Mouse (Mus musculus) intestine, embryonic 16.5 days (tissue): ENCODE data around the gene Cep162. TPM values are rescaled to one million over a fixed set of nuclear protein-coding genes. Genes with fewer than 3 reads are reported as not detected.

Experiments used
- ATAC-seq: fragments of 200-750 bp; cut with Nextera tagmentation; 2 replicates; pipeline ENCODE4 v1.8.0; 2017; ENCODE audit warnings: moderate TSS enrichment, moderate library complexity
- H3K27ac ChIP-seq: fragments of 300-500 bp; sonication (generic); 2 replicates; pipeline ENCODE4 v1.5.1; 2014; ENCODE audit warnings: mild to moderate bottlenecking, low read length
- H3K27me3 ChIP-seq: fragments of 300-500 bp; sonication (generic); replicated peaks from 2 replicates; pipeline ENCODE4 v1.6.1; 2014; ENCODE audit warnings: low read length, control low read depth, mixed read lengths; ENCODE audit not compliant: control insufficient read depth, insufficient read depth
- H3K36me3 ChIP-seq: fragments of 300-500 bp; sonication (generic); 2 replicates; pipeline ENCODE4 v1.6.1; 2014; ENCODE audit warnings: low read length, control low read depth; ENCODE audit not compliant: control insufficient read depth, insufficient read depth
- H3K4me1 ChIP-seq: fragments of 300-500 bp; sonication (generic); 2 replicates; pipeline ENCODE4 v1.6.1; 2014; ENCODE audit warnings: low read length, control low read depth, mixed read lengths; ENCODE audit not compliant: control insufficient read depth, insufficient read depth
- H3K4me2 ChIP-seq: fragments of 300-500 bp; sonication (generic); 2 replicates; pipeline ENCODE4 v1.6.1; 2014; ENCODE audit warnings: low read depth, low read length, control low read depth
- H3K4me3 ChIP-seq: fragments of 300-500 bp; sonication (generic); 2 replicates; pipeline ENCODE4 v1.5.1; 2014; ENCODE audit warnings: mild to moderate bottlenecking, low read length
- H3K9ac ChIP-seq: fragments of 300-500 bp; sonication (generic); 2 replicates; pipeline ENCODE4 v1.6.1; 2014; ENCODE audit warnings: low read depth, low read length
- H3K9me3 ChIP-seq: fragments of 300-500 bp; sonication (generic); 2 replicates; pipeline ENCODE4 v1.6.1; 2016; ENCODE audit warnings: low read length, control low read depth; ENCODE audit not compliant: control insufficient read depth
- WGBS: fragments of 180-500 bp; shearing (Covaris S2); extraction: QIAGEN DNeasy Blood & Tissue Kit; methylation state at CpG from one replicate; pipeline ENCODE4 v1.1.7; 2014; 5-methylcytosine and 5-hydroxymethylcytosine counted together
- polyA plus RNA-seq: library from polyadenylated mRNA; unstranded; fragments of >200 nt; fragmentation: Nextera tagmentation; extraction: Ambion mirVana; gene quantifications from 2 replicates; pipeline ENCODE4 v1.2.1, GENCODE M21; 2015

The Cep162 gene
- polyA plus RNA-seq, 1 experiment from 2014 or later: 3.5 TPM

DNA sequence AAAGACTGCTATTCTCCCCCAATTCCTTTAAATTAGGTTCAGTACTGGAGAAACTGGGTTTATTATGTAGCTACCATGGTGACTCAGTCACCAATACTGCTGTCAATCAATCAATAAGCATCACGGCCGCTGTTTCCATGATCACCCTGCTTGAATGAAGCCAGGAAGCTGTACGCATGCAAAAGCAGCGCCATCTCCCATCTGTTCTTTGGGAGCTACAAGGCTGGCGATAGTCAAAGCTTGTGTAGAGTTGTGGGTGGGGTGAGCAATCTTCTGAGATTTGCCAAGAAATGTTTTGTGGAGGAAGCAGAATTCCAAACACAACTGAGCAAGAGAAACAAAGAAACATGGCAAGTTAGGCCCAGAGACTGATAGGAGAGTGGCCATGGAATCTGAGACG, 52.9 kb downstream of the Cep162 start:
- H3K4me1 ChIP-seq: no peaks in the 10 kb centered on the region
- no peaks in the 10 kb centered on the region for H3K9me3 ChIP-seq
- 0 out of 2 replicates have a peak, but pooled peaks cover 4% of the 10 kb centered on the region for H3K36me3 ChIP-seq
- no peak overlapping the region for H3K27ac ChIP-seq
- no peak overlapping the region for H3K4me2 ChIP-seq
- H3K27me3 ChIP-seq: no peaks in the 10 kb centered on the region
- 92% methylated on average over 6 of the region's 6 CpGs for WGBS
- no peak overlapping the region for H3K4me3 ChIP-seq
- no peak for ATAC-seq
- no peak overlapping the region for H3K9ac ChIP-seq

DNA sequence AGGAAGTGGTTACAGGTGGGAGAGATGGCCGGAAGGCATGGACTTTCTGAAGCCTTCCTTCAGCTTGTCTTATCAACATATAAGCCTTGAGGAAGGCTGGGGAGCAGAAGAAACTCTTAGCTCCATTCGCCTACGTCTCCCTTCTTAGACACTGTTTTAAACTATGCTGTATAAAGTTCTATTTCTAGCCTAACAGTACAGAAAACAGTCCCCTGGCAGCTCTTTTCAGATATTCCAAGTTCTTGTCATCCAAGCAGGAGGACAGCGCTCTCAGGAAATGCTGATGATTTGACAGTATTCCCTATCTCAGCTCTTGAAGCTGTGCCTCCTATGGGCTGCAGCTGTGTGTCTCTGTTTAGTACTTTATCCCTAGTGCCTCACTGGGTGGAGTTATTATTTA, 54.4 kb downstream of the Cep162 start:
- H3K36me3 ChIP-seq: no peaks in the 10 kb centered on the region
- WGBS: 90% methylated on average over 4 of the region's 4 CpGs

DNA sequence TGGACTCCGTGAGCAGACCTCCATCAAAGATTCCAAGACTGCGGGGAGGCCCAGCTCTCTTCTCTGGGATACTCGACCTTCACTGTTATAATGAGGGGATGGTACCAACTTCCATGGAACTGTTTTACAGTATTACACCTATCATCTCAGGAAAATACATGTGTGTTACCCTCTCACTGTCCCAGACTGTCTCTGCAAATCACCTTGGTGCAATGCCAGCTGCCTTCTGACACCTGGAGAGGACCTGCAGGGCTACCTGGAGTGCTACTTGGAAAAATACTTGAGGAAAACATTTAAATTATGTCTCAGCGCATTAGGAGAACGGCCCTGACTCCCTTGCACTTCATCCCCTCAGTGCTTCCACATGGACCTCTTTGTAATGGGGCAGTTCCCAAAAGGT, 54.9 kb downstream of the Cep162 start:
- no peaks in the 10 kb centered on the region for H3K27me3 ChIP-seq
- H3K9me3 ChIP-seq: no peaks in the 10 kb centered on the region
- WGBS: 90% methylated on average over 5 of the region's 5 CpGs
- no peaks in the 10 kb centered on the region for H3K4me1 ChIP-seq
- no peak overlapping the region for H3K4me2 ChIP-seq
- ATAC-seq: no peak
- H3K4me3 ChIP-seq: no peak overlapping the region
- no peak overlapping the region for H3K27ac ChIP-seq
- H3K36me3 ChIP-seq: no peaks in the 10 kb centered on the region
- no peak overlapping the region for H3K9ac ChIP-seq

More for the DNA sequence above, 54.4 kb downstream of the Cep162 start:
- Histone ChIP-seq H3K4me1 (no peaks in the 10 kb centered on the region), H3K9me3 (no peaks in the 10 kb centered on the region), H3K4me2 (no peak overlapping the region), H3K27ac (no peak overlapping the region), H3K9ac (no peak overlapping the region), H3K27me3 (no peaks in the 10 kb centered on the region), H3K4me3 (no peak overlapping the region)
- no peak for ATAC-seq

DNA sequence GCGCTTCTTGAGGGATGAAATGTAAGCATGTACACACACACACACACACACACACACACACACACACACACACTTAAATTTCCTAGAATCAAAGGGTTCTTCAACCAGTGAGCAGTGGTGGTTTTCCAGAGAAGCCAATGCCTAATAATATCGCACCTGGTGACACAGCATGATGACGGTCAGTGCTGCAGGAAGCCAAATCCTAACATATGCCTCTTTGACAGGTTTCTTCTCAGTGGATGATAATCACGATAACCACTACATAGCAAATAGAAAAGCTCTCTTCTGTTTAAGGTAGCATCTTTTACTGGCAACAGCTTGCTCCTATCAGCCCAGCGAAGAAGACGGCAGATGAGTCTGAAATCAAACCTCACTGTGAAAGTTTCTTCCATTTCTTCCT, 57.3 kb downstream of the Cep162 start:
- no peaks in the 10 kb centered on the region for H3K36me3 ChIP-seq
- no peak overlapping the region for H3K4me2 ChIP-seq
- 86% methylated on average over 6 of the region's 6 CpGs for WGBS
- H3K4me3 ChIP-seq: no peak overlapping the region
- H3K4me1 ChIP-seq: no peaks in the 10 kb centered on the region
- H3K9me3 ChIP-seq: no peaks in the 10 kb centered on the region
- no peak overlapping the region for H3K27ac ChIP-seq
- H3K9ac ChIP-seq: no peak overlapping the region
- no peak for ATAC-seq
- no peaks in the 10 kb centered on the region for H3K27me3 ChIP-seq

DNA sequence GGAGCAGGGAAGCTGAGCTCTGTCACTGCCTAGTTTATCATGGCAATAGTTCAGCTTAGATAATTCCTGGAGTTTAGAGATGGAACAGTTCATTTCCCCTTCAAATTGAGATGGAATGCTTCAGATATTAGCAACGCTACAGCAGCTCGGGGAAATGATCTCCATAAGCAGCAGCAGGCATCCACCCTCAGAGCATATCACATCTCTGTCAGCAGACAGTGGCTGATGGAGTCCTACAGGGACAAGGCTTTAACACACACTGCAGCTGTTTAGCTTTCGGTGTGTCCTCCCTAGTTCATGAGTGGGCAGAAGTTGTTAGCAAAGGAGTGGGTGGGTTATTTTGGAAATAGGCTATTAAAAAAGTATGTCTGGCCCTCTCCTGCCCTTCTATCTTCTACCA, 58.1 kb downstream of the Cep162 start:
- Histone ChIP-seq H3K4me3 (no peak overlapping the region), H3K36me3 (peaks cover 5% of the 10 kb centered on the region), H3K27me3 (no peaks in the 10 kb centered on the region), H3K9me3 (no peaks in the 10 kb centered on the region), H3K9ac (no peak overlapping the region), H3K4me1 (no peaks in the 10 kb centered on the region), H3K4me2 (no peak overlapping the region), H3K27ac (no peak overlapping the region)
- no peak for ATAC-seq
- WGBS: 92% methylated on average over 3 of the region's 3 CpGs

DNA sequence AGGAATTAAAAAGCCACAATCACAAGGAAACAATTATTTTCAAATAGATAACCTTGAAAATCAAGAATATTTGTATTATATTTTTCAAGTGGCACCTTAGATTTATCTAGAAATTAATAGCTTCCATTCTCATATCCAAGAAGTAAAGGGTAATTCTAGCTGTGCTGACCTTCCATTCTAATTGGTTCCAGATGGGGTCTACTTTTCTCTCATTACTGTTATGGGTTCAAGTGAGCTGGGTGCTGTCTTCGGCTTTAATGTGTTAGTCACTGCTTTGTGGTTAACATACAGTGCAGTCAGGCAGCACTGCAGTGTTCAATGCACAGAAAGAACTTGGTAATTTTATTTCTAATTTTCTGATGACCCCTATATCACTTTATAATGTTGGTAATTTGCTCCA, 61.6 kb downstream of the Cep162 start:
- Histone ChIP-seq H3K4me1 (no peaks in the 10 kb centered on the region), H3K27me3 (no peaks in the 10 kb centered on the region), H3K36me3 (peaks cover 15% of the 10 kb centered on the region), H3K9me3 (no peaks in the 10 kb centered on the region), H3K4me3 (no peak overlapping the region), H3K27ac (no peak overlapping the region), H3K9ac (no peak overlapping the region), H3K4me2 (no peak overlapping the region)
- ATAC-seq: no peak
- 85% methylated on average over 1 of the region's 1 CpGs for WGBS

DNA sequence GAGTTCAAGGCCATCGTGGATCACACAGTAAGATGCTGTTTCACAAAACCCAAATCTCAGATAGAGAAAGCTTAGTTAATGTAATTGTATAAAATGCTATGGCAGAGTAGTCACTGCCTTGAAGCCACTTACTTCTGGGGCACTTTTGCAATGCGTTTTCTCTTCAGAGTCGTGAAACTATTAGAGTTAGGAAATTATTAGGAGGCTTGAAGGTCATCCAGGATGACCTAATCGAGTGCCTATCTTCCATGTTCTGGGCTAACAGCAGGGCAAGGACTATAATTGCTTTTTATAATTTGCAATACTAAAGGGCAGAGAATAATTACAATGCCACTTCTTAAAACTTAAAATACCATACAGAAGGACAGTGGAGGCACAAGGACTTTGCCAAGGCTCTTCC, 68.0 kb downstream of the Cep162 start:
- Histone ChIP-seq H3K4me3 (no peak overlapping the region), H3K4me1 (no peaks in the 10 kb centered on the region), H3K27ac (no peak overlapping the region), H3K4me2 (no peak overlapping the region), H3K9me3 (no peaks in the 10 kb centered on the region), H3K9ac (no peak overlapping the region), H3K27me3 (no peaks in the 10 kb centered on the region), H3K36me3 (peaks cover 11% of the 10 kb centered on the region)
- 84% methylated on average over 4 of the region's 4 CpGs for WGBS
- no peak for ATAC-seq

DNA sequence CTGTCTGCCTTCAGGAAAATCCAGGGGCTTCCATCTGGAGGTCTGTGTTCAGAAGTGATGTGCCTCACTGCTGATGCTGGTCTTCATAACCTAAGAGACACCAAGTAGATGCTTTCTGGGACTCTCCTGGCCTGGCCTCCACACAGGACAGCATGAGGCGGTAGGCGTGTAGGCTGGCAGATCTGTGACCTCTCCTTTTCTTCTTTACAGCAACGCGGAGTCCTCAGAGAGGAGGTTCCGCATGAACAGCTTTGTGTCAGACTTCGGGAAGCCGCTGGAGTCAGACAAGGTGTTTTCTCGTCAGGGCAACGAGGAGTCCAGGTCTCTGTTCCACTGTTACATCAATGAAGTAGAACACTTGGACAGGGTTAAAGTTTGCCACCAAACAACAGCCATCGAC, 73.1 kb downstream of the Cep162 start:
- Histone ChIP-seq H3K4me2 (no peak overlapping the region), H3K27ac (no peak overlapping the region), H3K4me1 (no peaks in the 10 kb centered on the region), H3K4me3 (no peak overlapping the region), H3K9me3 (no peaks in the 10 kb centered on the region), H3K27me3 (no peaks in the 10 kb centered on the region), H3K36me3 (no peaks in the 10 kb centered on the region), H3K9ac (no peak overlapping the region)
- 87% methylated on average over 10 of the region's 10 CpGs for WGBS
- ATAC-seq: no peak

DNA sequence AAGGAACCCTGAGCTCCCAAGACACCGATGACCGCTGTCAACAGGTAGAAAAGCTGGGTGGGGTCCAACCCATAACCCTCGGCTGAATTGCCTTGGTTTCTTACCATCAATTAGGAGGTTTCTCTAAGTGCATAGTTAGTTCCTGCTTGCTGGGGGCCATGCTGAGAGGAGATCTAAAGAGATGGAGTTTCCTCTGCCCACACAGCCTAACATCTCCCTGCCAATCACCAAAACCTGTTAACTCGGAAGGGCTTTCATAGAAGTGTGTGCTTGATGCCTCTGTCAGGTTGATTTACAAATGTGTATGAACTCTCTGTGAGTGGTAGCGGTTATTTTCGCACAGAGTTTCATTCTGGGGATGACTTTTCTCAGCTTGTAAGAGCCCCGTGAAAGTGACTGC, 76.8 kb downstream of the Cep162 start:
- H3K36me3 ChIP-seq: no peaks in the 10 kb centered on the region
- no peaks in the 10 kb centered on the region for H3K9me3 ChIP-seq
- H3K27ac ChIP-seq: no peak overlapping the region
- H3K27me3 ChIP-seq: no peaks in the 10 kb centered on the region
- WGBS: 44% methylated on average over 7 of the region's 7 CpGs
- H3K4me2 ChIP-seq: no peak overlapping the region
- H3K9ac ChIP-seq: no peak overlapping the region
- no peak for ATAC-seq
- no peak overlapping the region for H3K4me3 ChIP-seq
- no peaks in the 10 kb centered on the region for H3K4me1 ChIP-seq

DNA sequence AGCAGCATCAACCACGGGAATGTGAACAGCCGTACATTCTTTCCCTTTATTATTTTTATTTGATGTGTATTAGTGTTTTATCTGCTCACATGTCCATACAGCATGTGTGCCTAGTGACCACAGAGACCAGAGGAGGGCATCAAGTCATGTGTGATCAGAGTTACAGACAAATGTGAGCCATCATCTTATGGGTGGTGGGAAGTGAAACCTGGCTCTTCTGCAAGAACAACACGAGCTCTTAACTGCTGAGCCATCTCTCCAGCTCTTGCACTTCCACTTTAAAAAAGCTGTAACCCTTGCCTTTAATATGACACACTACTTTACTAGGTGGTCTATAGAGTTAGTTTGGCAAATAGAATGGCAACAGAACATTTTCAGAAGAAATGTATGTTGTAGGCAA, 83.8 kb downstream of the Cep162 start:
- no peak for ATAC-seq
- Histone ChIP-seq H3K36me3 (no peaks in the 10 kb centered on the region), H3K27me3 (no peaks in the 10 kb centered on the region), H3K9ac (no peak overlapping the region), H3K4me3 (no peak overlapping the region), H3K4me1 (no peaks in the 10 kb centered on the region), H3K27ac (no peak overlapping the region), H3K9me3 (no peaks in the 10 kb centered on the region), H3K4me2 (no peak overlapping the region)
- WGBS: 68% methylated on average over 3 of the region's 3 CpGs
